Mouse (Mus musculus) forebrain, embryonic 16.5 days (tissue): ENCODE results near the gene Defb5. TPM values are rescaled to one million over a fixed set of nuclear protein-coding genes. Genes with fewer than 3 reads are reported as not detected.
"Not testable (repeated sequence)": the region's sequence is repeated elsewhere in the genome, so short reads cannot be mapped to it uniquely, and the experiment has no call there.

Source experiments
- ATAC-seq: fragments of 200-750 bp; cut with Nextera tagmentation; 2 replicates; pipeline ENCODE4 v1.8.0; 2017; ENCODE audit warnings: mild to moderate bottlenecking, moderate library complexity
- H3K27ac ChIP-seq: fragments of 300-500 bp; sonication (generic); 2 replicates; pipeline ENCODE4 v1.5.1; 2014; ENCODE audit warnings: low read length, control low read depth
- H3K27me3 ChIP-seq: fragments of 300-500 bp; sonication (generic); replicated peaks from 2 replicates; pipeline ENCODE4 v1.6.1; 2014; ENCODE audit warnings: low read length; ENCODE audit not compliant: control insufficient read depth, insufficient read depth
- H3K36me3 ChIP-seq: fragments of 300-500 bp; sonication (generic); 2 replicates; pipeline ENCODE4 v1.6.1; 2014; ENCODE audit not compliant: control insufficient read depth, insufficient read depth
- H3K4me1 ChIP-seq: fragments of 300-500 bp; sonication (generic); replicated peaks from 2 replicates; pipeline ENCODE4 v1.6.1; 2014; ENCODE audit warnings: low read length; ENCODE audit not compliant: control insufficient read depth, insufficient read depth
- H3K4me2 ChIP-seq: fragments of 300-500 bp; sonication (generic); 2 replicates; pipeline ENCODE4 v1.6.1; 2014; ENCODE audit warnings: mild to moderate bottlenecking, low read length, control low read depth
- H3K4me3 ChIP-seq: fragments of 300-500 bp; sonication (generic); replicated peaks from 2 replicates; pipeline ENCODE4 v1.5.1; 2014; ENCODE audit warnings: mild to moderate bottlenecking, low read length, control low read depth
- H3K9ac ChIP-seq: fragments of 300-500 bp; sonication (generic); replicated peaks from 2 replicates; pipeline ENCODE4 v1.6.1; 2014; ENCODE audit warnings: low read depth, low read length, control low read depth
- H3K9me3 ChIP-seq: fragments of 300-500 bp; sonication (generic); 2 replicates; pipeline ENCODE4 v1.6.1; 2016; ENCODE audit warnings: low read length; ENCODE audit not compliant: control insufficient read depth
- WGBS: fragments of 180-500 bp; shearing (Covaris S2); extraction: QIAGEN DNeasy Blood & Tissue Kit; methylation state at CpG from one replicate; pipeline ENCODE4 v1.1.7; 2014; 5-methylcytosine and 5-hydroxymethylcytosine counted together
- polyA plus RNA-seq: library from polyadenylated mRNA; unstranded; fragments of >200 nt; fragmentation: Nextera tagmentation; extraction: Ambion mirVana; gene quantifications from 2 replicates; pipeline ENCODE4 v1.2.1, GENCODE M21; 2015

The Defb5 gene
- not detected in 2 replicates for polyA plus RNA-seq

DNA sequence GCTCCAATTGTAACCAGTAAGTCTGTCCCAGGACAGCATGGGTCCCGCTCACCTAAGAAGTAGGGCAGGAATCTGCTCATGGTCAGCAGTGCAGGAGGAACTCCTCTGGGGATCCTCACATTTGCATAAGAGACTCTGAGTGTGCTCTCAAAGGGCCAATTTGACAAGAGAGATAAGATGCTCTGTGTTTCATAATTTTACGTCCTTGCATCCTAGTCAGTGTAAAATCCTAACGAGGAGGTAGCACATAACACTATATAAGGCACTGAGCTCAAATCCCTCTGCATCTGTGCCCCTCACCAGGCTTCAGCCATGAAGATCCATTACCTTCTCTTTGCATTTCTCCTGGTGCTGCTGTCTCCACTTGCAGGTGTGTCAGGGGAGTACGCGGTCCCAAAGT is at the start of gene Defb5:
Defb5 (plus strand) TSS at position 301 of the 400 bp plus-strand sequence.
- ATAC-seq, result no peak

DNA sequence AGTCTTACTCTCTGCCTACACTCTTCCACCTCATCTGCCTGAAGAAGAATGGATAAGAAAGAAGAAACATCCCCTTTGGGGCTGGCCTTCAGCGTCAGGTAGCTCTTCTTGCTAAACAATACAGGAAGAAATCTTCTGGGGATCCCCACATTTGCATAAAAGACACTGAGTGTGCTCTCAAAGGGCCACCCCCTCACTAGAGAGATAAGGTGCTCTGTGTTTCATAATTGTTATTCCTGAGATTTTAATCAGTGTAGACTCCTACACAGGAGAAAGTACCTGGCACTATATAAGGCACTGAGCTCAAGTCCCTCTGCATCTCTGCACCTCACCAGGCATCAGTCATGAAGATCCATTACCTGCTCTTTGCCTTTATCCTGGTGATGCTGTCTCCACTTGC is 22.2 kb upstream of the Defb5 start, which contains the start of gene Defb6:
Defb6 (plus strand) TSS at position 318 of the 400 bp plus-strand sequence.
- H3K4me1 ChIP-seq, result no peaks in the 10 kb centered on the region

More for the DNA sequence above, at the start of gene Defb5:
- Histone ChIP-seq H3K4me2 (no peak within 1 kb of the TSS), H3K9me3 (no peaks in the 10 kb centered on the region), H3K4me1 (no peaks in the 10 kb centered on the region), H3K4me3 (no peak within 1 kb of the TSS), H3K9ac (no peak within 1 kb of the TSS), H3K27ac (no peak within 1 kb of the TSS), H3K27me3 (no peaks in the 10 kb centered on the region), H3K36me3 (no peaks in the 10 kb centered on the region)
- WGBS, result 88% methylated on average over 5 of the region's 5 CpGs

DNA sequence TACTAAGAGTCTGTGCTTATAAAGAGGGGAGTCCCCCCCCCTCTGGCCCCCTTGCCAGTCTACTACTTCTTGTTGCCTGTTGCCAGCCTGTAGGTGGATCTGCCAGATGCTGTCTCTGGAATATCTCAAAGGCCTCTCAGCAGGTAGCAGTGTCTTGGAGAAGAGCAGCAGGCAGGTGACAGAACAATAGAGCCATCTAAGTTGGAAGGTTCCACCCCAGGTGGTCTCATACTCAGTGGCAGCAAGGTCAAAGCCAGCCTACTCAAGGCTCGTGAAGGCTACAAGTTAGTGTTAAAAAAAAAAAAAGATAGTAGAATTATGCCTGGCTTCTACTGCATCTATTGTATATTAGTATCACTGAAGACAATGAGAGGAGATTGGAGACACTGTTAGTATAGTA is 9.3 kb upstream of the Defb5 start:
- no peak overlapping the region for H3K27ac ChIP-seq
- H3K4me2 ChIP-seq, result no peak overlapping the region
- H3K9ac ChIP-seq, result no peak overlapping the region
- no peak overlapping the region for H3K4me3 ChIP-seq
- 57% methylated on average over 1 of the region's 1 CpGs for WGBS
- H3K4me1 ChIP-seq, result no peaks in the 10 kb centered on the region
- no peaks in the 10 kb centered on the region for H3K27me3 ChIP-seq
- no peaks in the 10 kb centered on the region for H3K9me3 ChIP-seq
- no peak for ATAC-seq
- H3K36me3 ChIP-seq, result no peaks in the 10 kb centered on the region

More for the DNA sequence above, 22.2 kb upstream of the Defb5 start, which contains the start of gene Defb6:
- Histone ChIP-seq H3K9me3 (no peaks in the 10 kb centered on the region), H3K27me3 (no peaks in the 10 kb centered on the region), H3K4me3 (no peak within 1 kb of the TSS), H3K4me2 (no peak within 1 kb of the TSS), H3K36me3 (no peaks in the 10 kb centered on the region), H3K9ac (no peak within 1 kb of the TSS), H3K27ac (no peak within 1 kb of the TSS)
- WGBS, result 46% methylated on average over 1 of the region's 1 CpGs
- ATAC-seq, result no peak

- H3K27me3 ChIP-seq, result no peaks in the 10 kb centered on the region
- no peak within 1 kb of the TSS for H3K4me2 ChIP-seq
- H3K9me3 ChIP-seq, result no peaks in the 10 kb centered on the region
- no peak within 1 kb of the TSS for H3K4me3 ChIP-seq
- no peaks in the 10 kb centered on the region for H3K4me1 ChIP-seq
- H3K27ac ChIP-seq, result no peak within 1 kb of the TSS
- no peaks in the 10 kb centered on the region for H3K36me3 ChIP-seq
- WGBS, result 87% methylated on average over 2 of the region's 2 CpGs
- no peak for ATAC-seq
- no peak within 1 kb of the TSS for H3K9ac ChIP-seq
These were observed 7.8 kb upstream of the Defb5 start, which contains the start of gene Defb46 for GRCm38 (mm10) chr8:19239616-19240015. Defb46 (plus strand) TSS chr8:19239916.

DNA sequence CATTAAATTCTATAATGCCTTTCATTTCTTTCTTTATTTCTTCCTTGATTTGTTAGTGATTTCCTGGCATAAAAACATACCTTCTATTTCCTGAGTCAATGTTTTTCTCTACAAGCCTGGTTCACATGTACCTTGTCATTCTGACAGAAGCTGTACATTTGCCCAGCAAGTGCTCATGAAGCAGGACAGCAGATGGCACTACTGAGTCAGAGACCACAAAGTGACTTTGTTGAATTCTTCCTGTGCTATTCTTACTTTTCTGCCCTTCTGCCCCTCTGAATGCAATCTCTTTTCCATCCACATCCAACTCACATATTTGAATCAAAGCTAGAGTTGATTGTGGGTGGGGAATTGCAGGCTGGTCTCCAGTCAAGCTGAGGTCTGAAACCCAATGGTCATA is 10.8 kb downstream of the Defb5 start:
- Histone ChIP-seq H3K4me1 (no peaks in the 10 kb centered on the region), H3K36me3 (no peaks in the 10 kb centered on the region), H3K4me2 (no peak overlapping the region), H3K4me3 (no peak overlapping the region), H3K27ac (no peak overlapping the region), H3K9ac (no peak overlapping the region), H3K27me3 (no peaks in the 10 kb centered on the region), H3K9me3 (no peaks in the 10 kb centered on the region)
- ATAC-seq, result no peak

- Histone ChIP-seq H3K4me1 (no peaks in the 10 kb centered on the region), H3K9ac (no peak overlapping the region), H3K9me3 (no peaks in the 10 kb centered on the region), H3K4me2 (no peak overlapping the region), H3K36me3 (no peaks in the 10 kb centered on the region), H3K27me3 (no peaks in the 10 kb centered on the region), H3K27ac (no peak overlapping the region), H3K4me3 (no peak overlapping the region)
- 45% methylated on average over 3 of the region's 3 CpGs for WGBS
- no peak for ATAC-seq
These were observed 12.3 kb downstream of the Defb5 start for GRCm38 (mm10) chr8:19259667-19260066.

- not testable (repeated sequence) for H3K4me3 ChIP-seq
These were observed 45.7 kb downstream of the Defb5 start, which contains the start of gene Defb3 for GRCm38 (mm10) chr8:19293060-19293459. Defb3 (plus strand) TSS chr8:19293360.

DNA sequence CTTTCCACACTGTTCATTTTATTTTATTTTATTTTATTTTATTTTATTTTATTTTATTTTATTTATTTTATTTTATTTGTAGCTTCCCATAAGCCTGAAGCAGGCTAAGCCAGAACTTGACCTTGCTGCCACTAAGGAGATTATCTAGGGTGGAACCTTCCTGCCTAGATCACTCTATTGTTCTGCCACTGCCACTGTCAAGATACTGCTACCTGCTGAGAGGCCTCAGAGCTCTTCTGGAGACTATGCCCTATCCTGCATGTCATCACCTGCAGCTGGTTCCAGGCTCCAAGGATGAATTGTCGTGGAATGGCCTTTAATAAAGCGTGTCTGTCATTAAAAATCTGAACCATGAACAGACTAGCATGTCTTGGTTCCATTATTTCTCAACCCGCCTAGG is 51.0 kb downstream of the Defb5 start:
- not testable (repeated sequence) for H3K4me2 ChIP-seq, H3K9me3 ChIP-seq, H3K4me3 ChIP-seq, H3K36me3 ChIP-seq, H3K4me1 ChIP-seq, ATAC-seq, H3K27me3 ChIP-seq, H3K27ac ChIP-seq, H3K9ac ChIP-seq
- WGBS, result 62% methylated on average over 3 of the region's 3 CpGs

More at GRCm38 (mm10) chr8:19293060-19293459, 45.7 kb downstream of the Defb5 start, which contains the start of gene Defb3:
- not testable (repeated sequence) for H3K9me3 ChIP-seq, H3K4me1 ChIP-seq, ATAC-seq, H3K4me2 ChIP-seq, H3K36me3 ChIP-seq, H3K27ac ChIP-seq, H3K27me3 ChIP-seq, H3K9ac ChIP-seq
- 55% methylated on average over 2 of the region's 2 CpGs for WGBS
